Mouse (Mus musculus): ENCODE data around the gene 5730596B20Rik. TPM values are rescaled to one million over a fixed set of nuclear protein-coding genes. Genes with fewer than 3 reads are reported as not detected.

The 5730596B20Rik gene
- polyA plus RNA-seq, 1 experiment from 2014 or later: 1.5 TPM

GRCm38 (mm10) chr6:52152226-52153193 lies 24.8 kb upstream of the 5730596B20Rik start:
- Histone ChIP-seq H3K27ac (ENCODE audit: low read length) (no peak overlapping the region), H3K36me3 (ENCODE audit: insufficient read depth, low read length) (no peaks in the 10 kb centered on the region), H3K9me3 (ENCODE audit: low read length) (no peaks in the 10 kb centered on the region), H3K4me1 (ENCODE audit: insufficient read depth, low read depth, low read length) (no peaks in the 10 kb centered on the region), H3K4me2 (replicated peaks; ENCODE audit: low read depth, low read length) (no peak overlapping the region), H3K27me3 (replicated peaks; ENCODE audit: insufficient read depth, low read length) (peaks cover 52% of the 10 kb centered on the region), H3K9ac (replicated peaks; ENCODE audit: low read depth) (no peak overlapping the region), H3K4me3 (ENCODE audit: low read depth, low read length) (no peak overlapping the region)
- ATAC-seq: no peak
- TF ChIP-seq EP300 (IDR thresholded peaks at IDR 0.05): no peak
- no peak for TF ChIP-seq CTCF (IDR thresholded peaks at IDR 0.05)
- DNase-seq (ENCODE audit: low spot score): no peak
- 38% methylated on average over 16 of the region's 16 CpGs for WGBS

- no peak overlapping the region for H3K27ac ChIP-seq (ENCODE audit: low read length)
- ATAC-seq (no peak), DNase-seq (ENCODE audit: low spot score) (no peak)
- TF ChIP-seq EP300 (IDR thresholded peaks at IDR 0.05): no peak
- TF ChIP-seq CTCF (IDR thresholded peaks at IDR 0.05): no peak
- no peak overlapping the region for H3K9ac ChIP-seq (replicated peaks; ENCODE audit: low read depth)
- H3K4me3 ChIP-seq (ENCODE audit: low read depth, low read length): no peak overlapping the region
- no peak overlapping the region for H3K4me2 ChIP-seq (replicated peaks; ENCODE audit: low read depth, low read length)
- WGBS: 31% methylated on average over 6 of the region's 6 CpGs
- H3K4me1 ChIP-seq (ENCODE audit: insufficient read depth, low read depth, low read length): no peaks in the 10 kb centered on the region
- no peaks in the 10 kb centered on the region for H3K9me3 ChIP-seq (ENCODE audit: low read length)
- peaks cover 56% of the 10 kb centered on the region for H3K27me3 ChIP-seq (replicated peaks; ENCODE audit: insufficient read depth, low read length)
- H3K36me3 ChIP-seq (ENCODE audit: insufficient read depth, low read length): no peaks in the 10 kb centered on the region
Measured at GRCm38 (mm10) chr6:52153270-52153669, 24.0 kb upstream of the 5730596B20Rik start.

GRCm38 (mm10) chr6:52154044-52154443 lies 23.3 kb upstream of the 5730596B20Rik start:
- Histone ChIP-seq H3K4me2 (replicated peaks; ENCODE audit: low read depth, low read length) (no peak overlapping the region), H3K27ac (ENCODE audit: low read length) (no peak overlapping the region), H3K4me1 (ENCODE audit: insufficient read depth, low read depth, low read length) (0 out of 2 replicates have a peak, but pooled peaks cover under 1% of the 10 kb centered on the region), H3K9me3 (ENCODE audit: low read length) (no peaks in the 10 kb centered on the region), H3K4me3 (ENCODE audit: low read depth, low read length) (no peak overlapping the region), H3K36me3 (ENCODE audit: insufficient read depth, low read length) (no peaks in the 10 kb centered on the region), H3K27me3 (replicated peaks; ENCODE audit: insufficient read depth, low read length) (peaks cover 56% of the 10 kb centered on the region), H3K9ac (replicated peaks; ENCODE audit: low read depth) (no peak overlapping the region)
- TF ChIP-seq EP300 (IDR thresholded peaks at IDR 0.05): no peak
- TF ChIP-seq CTCF (IDR thresholded peaks at IDR 0.05): no peak
- ATAC-seq (no peak), DNase-seq (ENCODE audit: low spot score) (no peak)
- WGBS: 58% methylated on average over 5 of the region's 5 CpGs

- no peak for DNase-seq (ENCODE audit: low spot score)
Measured at GRCm38 (mm10) chr6:52155471-52155870, 21.8 kb upstream of the 5730596B20Rik start.

GRCm38 (mm10) chr6:52156551-52157200 lies 20.6 kb upstream of the 5730596B20Rik start:
- no peak for DNase-seq (ENCODE audit: low spot score)
- WGBS: 24% methylated on average over 20 of the region's 20 CpGs
- Histone ChIP-seq H3K4me2 (replicated peaks; ENCODE audit: low read depth, low read length) (no peak overlapping the region), H3K9ac (replicated peaks; ENCODE audit: low read depth) (no peak overlapping the region), H3K4me1 (ENCODE audit: insufficient read depth, low read depth, low read length) (0 out of 2 replicates have a peak, but pooled peaks cover 4% of the 10 kb centered on the region), H3K27ac (ENCODE audit: low read length) (no peak overlapping the region), H3K4me3 (ENCODE audit: low read depth, low read length) (no peak overlapping the region), H3K36me3 (ENCODE audit: insufficient read depth, low read length) (no peaks in the 10 kb centered on the region), H3K9me3 (ENCODE audit: low read length) (no peaks in the 10 kb centered on the region), H3K27me3 (replicated peaks; ENCODE audit: insufficient read depth, low read length) (peaks cover 49% of the 10 kb centered on the region)
- no peak for TF ChIP-seq CTCF (IDR thresholded peaks at IDR 0.05)
- ATAC-seq: no peak

More at GRCm38 (mm10) chr6:52155471-52155870, 21.8 kb upstream of the 5730596B20Rik start:
- Histone ChIP-seq H3K27me3 (replicated peaks; ENCODE audit: insufficient read depth, low read length) (peaks cover 53% of the 10 kb centered on the region), H3K4me3 (ENCODE audit: low read depth, low read length) (no peak overlapping the region), H3K27ac (ENCODE audit: low read length) (no peak overlapping the region), H3K9me3 (ENCODE audit: low read length) (no peaks in the 10 kb centered on the region), H3K9ac (replicated peaks; ENCODE audit: low read depth) (no peak overlapping the region), H3K4me2 (replicated peaks; ENCODE audit: low read depth, low read length) (no peak overlapping the region), H3K36me3 (ENCODE audit: insufficient read depth, low read length) (no peaks in the 10 kb centered on the region), H3K4me1 (ENCODE audit: insufficient read depth, low read depth, low read length) (0 out of 2 replicates have a peak, but pooled peaks cover 4% of the 10 kb centered on the region)
- 68% methylated on average over 3 of the region's 3 CpGs for WGBS
- TF ChIP-seq CTCF (IDR thresholded peaks at IDR 0.05): no peak
- TF ChIP-seq EP300 (IDR thresholded peaks at IDR 0.05): no peak
- no peak for ATAC-seq
